Mouse (Mus musculus) CH12.LX (cell line): ENCODE results near the gene Speg. TPM values are rescaled to one million over a fixed set of nuclear protein-coding genes. Genes with fewer than 3 reads are reported as not detected.
A peak's percentile ranks its signal among the peaks of the same experiment; 100 is the strongest.

Experiments used
- DNase-seq: peaks from one replicate; pipeline ENCODE4 v3.0.0-alpha.2; 2013; ENCODE audit errors: extremely low read depth
- H3K27ac ChIP-seq: 2 replicates; pipeline ENCODE4 v1.5.1; 2012; ENCODE audit warnings: low read depth, mild to moderate bottlenecking, control low read depth, moderate library complexity; ENCODE audit not compliant: insufficient read depth
- H3K27me3 ChIP-seq: replicated peaks from 2 replicates; pipeline ENCODE3; 2012; ENCODE audit warnings: inconsistent platforms
- H3K36me3 ChIP-seq, 2 experiments: replicated peaks in 1 of 2; 2 replicates each; pipeline versions ENCODE3 to v1.6.1; 2012; ENCODE audit warnings: inconsistent platforms in 1 of 2, low read length in 1 of 2, mild to moderate bottlenecking in 1 of 2, mixed read lengths in 1 of 2, moderate library complexity in 1 of 2; ENCODE audit not compliant: control insufficient read depth in 1 of 2, insufficient read depth in 1 of 2
- H3K4me1 ChIP-seq, 2 experiments: 2 replicates each; pipeline ENCODE4 v1.6.1; 2012; ENCODE audit warnings: inconsistent platforms in 1 of 2, moderate library complexity in 1 of 2; ENCODE audit not compliant: insufficient read depth in 2 of 2, control insufficient read depth in 1 of 2
- H3K4me2 ChIP-seq: 2 replicates; pipeline ENCODE4 v1.6.1; 2012; ENCODE audit warnings: low read depth, mild to moderate bottlenecking, control low read depth; ENCODE audit not compliant: poor library complexity, insufficient read depth, severe bottlenecking
- H3K4me3 ChIP-seq, 3 experiments: fragments of 150-350 bp in 1 of 3; sonication (generic) in 1 of 3; replicated peaks in 1 of 3; 2 replicates each; pipeline versions ENCODE3 to v1.5.1; 2011 to 2012; ENCODE audit warnings: low read depth in 2 of 3, low read length in 2 of 3, mild to moderate bottlenecking in 2 of 3, moderate library complexity in 2 of 3, control low read depth in 1 of 3, improper control_type of control experiment in 1 of 3, inconsistent platforms in 1 of 3, mixed read lengths in 1 of 3; ENCODE audit not compliant: poor library complexity in 1 of 3
- H3K79me2 ChIP-seq: replicated peaks from 2 replicates; pipeline ENCODE4 v1.6.1; 2012; ENCODE audit warnings: mild to moderate bottlenecking, moderate library complexity; ENCODE audit not compliant: control insufficient read depth, poor library complexity, insufficient read depth, severe bottlenecking; ENCODE audit errors: extremely low read depth
- H3K9ac ChIP-seq: 2 replicates; pipeline ENCODE4 v1.6.1; 2012; ENCODE audit warnings: low read depth, mild to moderate bottlenecking, control low read depth, moderate library complexity; ENCODE audit not compliant: insufficient read depth
- H3K9me3 ChIP-seq: replicated peaks from 2 replicates; pipeline ENCODE3; 2012; ENCODE audit warnings: low read length, inconsistent platforms, mixed read lengths
- BHLHE40 ChIP-seq: IDR thresholded peaks from 2 replicates; pipeline ENCODE4 v1.6.1; 2011; ENCODE audit warnings: mild to moderate bottlenecking, low read depth, low read length, improper control_type of control experiment
- CHD1 ChIP-seq: IDR thresholded peaks from 2 replicates; pipeline ENCODE4 v1.6.1; 2012; ENCODE audit warnings: low read depth, low read length, improper control_type of control experiment, inconsistent platforms
- CHD2 ChIP-seq: IDR thresholded peaks from 2 replicates; pipeline ENCODE4 v1.6.1; 2011; ENCODE audit warnings: low read length, improper control_type of control experiment
- CTCF ChIP-seq, 2 experiments: IDR thresholded peaks in 1 of 2; conservative IDR thresholded peaks in 1 of 2; 2 replicates each; pipeline ENCODE4 v1.5.1; 2011 to 2012; ENCODE audit warnings: low read depth in 2 of 2, low read length in 2 of 2, improper control_type of control experiment in 1 of 2, inconsistent platforms in 1 of 2, mild to moderate bottlenecking in 1 of 2, moderate library complexity in 1 of 2
- ELF1 ChIP-seq: IDR thresholded peaks from 2 replicates; pipeline ENCODE4 v1.6.1; 2014; ENCODE audit warnings: low read depth, mild to moderate bottlenecking, inconsistent platforms, low read length, improper control_type of control experiment
- EP300 ChIP-seq: IDR thresholded peaks from 2 replicates; pipeline ENCODE4 v1.6.1; 2011; ENCODE audit warnings: low read length, improper control_type of control experiment
- ETS1 ChIP-seq: conservative IDR thresholded peaks from 2 replicates; pipeline ENCODE4 v1.6.1; 2012; ENCODE audit warnings: low read depth, mild to moderate bottlenecking, inconsistent platforms, low read length, improper control_type of control experiment, moderate library complexity
- HCFC1 ChIP-seq: IDR thresholded peaks from 2 replicates; pipeline ENCODE4 v1.6.1; 2012; ENCODE audit warnings: low read depth, mild to moderate bottlenecking, inconsistent platforms, low read length, improper control_type of control experiment
- IRF4 ChIP-seq: IDR thresholded peaks from 2 replicates; pipeline ENCODE4 v1.6.1; 2014; ENCODE audit warnings: low read depth, mild to moderate bottlenecking, inconsistent platforms, low read length, improper control_type of control experiment
- JUND ChIP-seq: conservative IDR thresholded peaks from 2 replicates; pipeline ENCODE4 v1.6.1; 2011; ENCODE audit warnings: low read depth, low read length, improper control_type of control experiment
- MAX ChIP-seq: IDR thresholded peaks from 2 replicates; pipeline ENCODE4 v1.6.1; 2011; ENCODE audit warnings: low read length, improper control_type of control experiment
- MAZ ChIP-seq: IDR thresholded peaks from 2 replicates; pipeline ENCODE4 v1.6.1; 2012; ENCODE audit warnings: low read depth, mild to moderate bottlenecking, inconsistent platforms, low read length, improper control_type of control experiment, moderate library complexity
- MXI1 ChIP-seq: IDR thresholded peaks from 2 replicates; pipeline ENCODE4 v1.6.1; 2011; ENCODE audit warnings: mild to moderate bottlenecking, low read depth, low read length, improper control_type of control experiment
- MYC ChIP-seq: IDR thresholded peaks from 2 replicates; pipeline ENCODE4 v1.6.1; 2011; ENCODE audit warnings: low read depth, mild to moderate bottlenecking, improper control_type of control experiment, low read length
- NELFE ChIP-seq: IDR thresholded peaks from 2 replicates; pipeline ENCODE4 v1.6.1; 2011; ENCODE audit warnings: low read depth, low read length, improper control_type of control experiment
- PAX5 ChIP-seq: IDR thresholded peaks from 2 replicates; pipeline ENCODE4 v1.6.1; 2012; ENCODE audit warnings: low read length, inconsistent platforms, mixed read lengths
- RCOR1 ChIP-seq: conservative IDR thresholded peaks from 2 replicates; pipeline ENCODE4 v1.6.1; 2012; ENCODE audit warnings: low read depth, mild to moderate bottlenecking, inconsistent platforms, low read length, improper control_type of control experiment
- SIN3A ChIP-seq: IDR thresholded peaks from 2 replicates; pipeline ENCODE4 v1.6.1; 2012; ENCODE audit warnings: low read length, improper control_type of control experiment, inconsistent platforms
- SMC3 ChIP-seq: IDR thresholded peaks from 2 replicates; pipeline ENCODE4 v1.6.1; 2011; ENCODE audit warnings: low read depth, low read length, improper control_type of control experiment
- TBP ChIP-seq: conservative IDR thresholded peaks from 2 replicates; pipeline ENCODE4 v1.6.1; 2011; ENCODE audit warnings: low read depth, low read length, improper control_type of control experiment
- TCF12 ChIP-seq: IDR thresholded peaks from 2 replicates; pipeline ENCODE4 v1.6.1; 2014; ENCODE audit warnings: low read depth, mild to moderate bottlenecking, inconsistent platforms, low read length, improper control_type of control experiment
- USF1 ChIP-seq: IDR thresholded peaks from 2 replicates; pipeline ENCODE4 v1.6.1; 2014; ENCODE audit warnings: low read depth, mild to moderate bottlenecking, inconsistent platforms, low read length, improper control_type of control experiment
- ZC3H11A ChIP-seq: IDR thresholded peaks from 2 replicates; pipeline ENCODE4 v1.6.1; 2012; ENCODE audit warnings: low read depth, mild to moderate bottlenecking, inconsistent platforms, low read length, improper control_type of control experiment
- ZNF384 ChIP-seq: IDR thresholded peaks from 2 replicates; pipeline ENCODE4 v1.6.1; 2012; ENCODE audit warnings: low read depth, low read length, improper control_type of control experiment, inconsistent platforms
- dilution Hi-C: fragments of 300-500 bp; cut with MboI; formaldehyde crosslinking; loops from 2 replicates; pipeline ENCODE4 v1.14.3; 2020; ENCODE audit warnings: low sequenced_read_pairs; ENCODE audit not compliant: extremely low pct_unique_long_range_greater_than_20kb, extremely low pct_ligation_motif_present
- in situ Hi-C: fragments of 300-500 bp; cut with MboI; formaldehyde crosslinking; loops from 3 replicates; pipeline ENCODE4 v1.14.3; 2019; ENCODE audit warnings: low sequenced_read_pairs, low pct_ligation_motif_present, low pct_unique_long_range_greater_than_20kb, mixed read lengths
- polyA plus RNA-seq: library from polyadenylated mRNA; unstranded; fragments of >175 nt; gene quantifications from 2 replicates; pipeline ENCODE4 v1.2.1, GENCODE M21; 2012; ENCODE audit warnings: low read depth; ENCODE audit not compliant: insufficient read length
- total RNA-seq, 2 experiments: library from RNA; depleted of rRNA; stranded (reverse); fragments of 300-350 nt in 1 of 2; fragments of >200 nt in 1 of 2; gene quantifications; 2 replicates each; pipeline ENCODE4 v1.2.3; 2012 to 2014

The Speg gene
- total and polyA plus RNA-seq, 3 experiments, result 13.1 to 30.7 (median 18.8) TPM

GRCm38 (mm10) chr1:75425796-75426471, 50.8 kb downstream of the Speg start:
- H3K4me3 ChIP-seq, result no peak overlapping the region
- H3K4me1 ChIP-seq, result no peaks in the 10 kb centered on the region
- dilution Hi-C loops, result no loop called here
- no peaks in the 10 kb centered on the region for H3K79me2 ChIP-seq
- H3K27me3 ChIP-seq, result no peaks in the 10 kb centered on the region
- no peaks in the 10 kb centered on the region for H3K9me3 ChIP-seq
- H3K27ac ChIP-seq, result no peak overlapping the region
- H3K36me3 ChIP-seq, result peaks cover 16 to 92% of the 10 kb centered on the region in 2 experiments
- no peak overlapping the region for H3K4me2 ChIP-seq
- no peak overlapping the region for H3K9ac ChIP-seq
- in situ Hi-C loops, result no loop called here
- TF ChIP-seq NELFE (no peak), ETS1 (no peak), JUND (no peak), SIN3A (no peak), SMC3 (peak; percentile 13; the same call in 1 of the 2 replicates), EP300 (no peak), MXI1 (no peak), BHLHE40 (no peak), CHD2 (no peak), MAZ (no peak), HCFC1 (no peak), IRF4 (no peak), CHD1 (no peak), PAX5 (no peak), ZC3H11A (no peak), TCF12 (no peak), MYC (no peak), MAX (no peak), RCOR1 (no peak), CTCF (conservative IDR thresholded peaks at IDR 0.05 in 1 of 2, IDR thresholded peaks at IDR 0.05 in 1 of 2; ENCODE audit: low read depth in 2 of 2, low read length in 2 of 2) (peak; percentile 69 to 87), ELF1 (no peak), TBP (no peak), USF1 (no peak), ZNF384 (peak; percentile 75)
- DNase-seq, result peak; percentile 32
